Mouse (Mus musculus): ENCODE results near the gene Ptprm.

The Ptprm gene

GRCm38 (mm10) chr17:67136421-67136820 is 217.8 kb downstream of the Ptprm start:
- no peak for DNase-seq (ENCODE audit: low read depth)

- no peak for DNase-seq (ENCODE audit: low read depth)
Observed at GRCm38 (mm10) chr17:67134235-67134634, 220.0 kb downstream of the Ptprm start.

DNA sequence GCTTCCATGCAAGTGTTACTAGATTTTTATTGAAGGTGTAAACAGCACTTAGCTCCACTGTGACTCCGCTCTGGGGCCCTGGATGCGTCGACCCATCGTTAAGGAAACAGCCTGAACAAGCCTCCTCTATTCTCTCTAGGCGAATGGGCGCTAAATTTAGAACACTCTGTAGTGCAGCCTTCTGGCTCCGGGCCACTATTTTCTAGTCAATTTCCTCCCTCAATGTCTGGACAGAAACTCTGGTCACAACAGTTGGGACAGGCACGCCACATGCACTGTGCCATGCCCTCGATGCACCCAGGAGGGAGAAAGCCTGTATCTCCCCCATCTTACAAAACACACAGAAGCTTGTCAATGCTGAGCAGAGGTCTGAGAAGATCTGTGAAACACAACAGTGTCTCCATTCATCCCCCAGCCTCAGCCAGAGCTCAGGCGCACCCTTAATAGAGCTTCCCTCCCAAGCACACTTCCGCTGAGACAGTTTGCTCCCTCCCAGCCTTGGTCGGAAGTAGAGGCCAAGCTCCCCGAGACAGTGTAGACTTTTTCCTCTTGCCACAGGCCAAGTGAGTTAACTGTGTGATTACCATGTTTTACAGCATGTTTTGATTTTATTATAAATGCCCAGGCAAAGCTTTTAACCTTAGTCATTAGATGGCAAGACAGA is 220.7 kb downstream of the Ptprm start:
- no peak for DNase-seq (ENCODE audit: low read depth)

GRCm38 (mm10) chr17:67133026-67133425 is 221.2 kb downstream of the Ptprm start:
- DNase-seq (ENCODE audit: low read depth) = no peak

DNA sequence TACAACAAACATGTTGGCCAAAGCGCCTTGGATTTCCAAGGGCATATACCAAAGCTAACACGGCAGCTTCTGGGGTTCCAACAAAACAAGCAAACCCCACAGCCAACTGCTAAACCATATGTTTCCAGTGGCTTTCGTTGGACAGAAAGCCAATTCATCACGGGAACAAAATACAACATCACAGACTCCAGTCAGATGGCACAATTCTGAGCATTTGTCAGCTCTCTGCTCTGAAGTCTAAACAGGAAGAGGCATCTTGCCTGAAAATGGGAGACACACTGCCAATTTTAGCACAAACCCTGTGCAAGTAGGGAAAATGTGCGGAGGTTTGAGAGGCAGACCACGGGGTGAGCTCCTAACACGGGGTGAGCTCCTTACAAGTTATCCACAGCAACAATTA is 226.7 kb downstream of the Ptprm start:
- no peak for DNase-seq (ENCODE audit: low read depth)

GRCm38 (mm10) chr17:67125596-67125995 is 228.7 kb downstream of the Ptprm start:
- no peak for DNase-seq (ENCODE audit: low read depth)

GRCm38 (mm10) chr17:67124294-67124693 is 230.0 kb downstream of the Ptprm start:
- no peak for DNase-seq (ENCODE audit: low read depth)

DNA sequence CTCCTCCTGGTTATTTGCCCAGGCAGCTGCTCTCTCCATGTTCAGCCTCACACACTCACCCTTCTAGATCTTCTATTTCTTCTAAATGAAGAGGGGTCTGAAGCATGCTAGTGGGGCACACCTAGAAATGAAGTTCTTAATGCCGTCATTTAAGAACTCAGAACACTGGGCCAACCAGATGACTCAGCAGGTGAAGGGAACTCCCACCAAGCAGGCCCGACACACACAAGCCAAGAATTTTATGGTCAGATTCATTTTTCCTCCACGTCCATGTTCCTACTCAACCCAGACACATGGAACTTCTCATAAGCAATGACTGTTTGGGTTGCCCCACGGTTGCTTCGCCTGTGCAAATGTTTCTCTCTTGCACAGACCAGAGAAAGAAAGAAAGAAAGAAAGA is 230.5 kb downstream of the Ptprm start:
- DNase-seq (ENCODE audit: low read depth) = no peak

GRCm38 (mm10) chr17:67120863-67121262 is 233.4 kb downstream of the Ptprm start:
- no peak for DNase-seq (ENCODE audit: low read depth)

DNA sequence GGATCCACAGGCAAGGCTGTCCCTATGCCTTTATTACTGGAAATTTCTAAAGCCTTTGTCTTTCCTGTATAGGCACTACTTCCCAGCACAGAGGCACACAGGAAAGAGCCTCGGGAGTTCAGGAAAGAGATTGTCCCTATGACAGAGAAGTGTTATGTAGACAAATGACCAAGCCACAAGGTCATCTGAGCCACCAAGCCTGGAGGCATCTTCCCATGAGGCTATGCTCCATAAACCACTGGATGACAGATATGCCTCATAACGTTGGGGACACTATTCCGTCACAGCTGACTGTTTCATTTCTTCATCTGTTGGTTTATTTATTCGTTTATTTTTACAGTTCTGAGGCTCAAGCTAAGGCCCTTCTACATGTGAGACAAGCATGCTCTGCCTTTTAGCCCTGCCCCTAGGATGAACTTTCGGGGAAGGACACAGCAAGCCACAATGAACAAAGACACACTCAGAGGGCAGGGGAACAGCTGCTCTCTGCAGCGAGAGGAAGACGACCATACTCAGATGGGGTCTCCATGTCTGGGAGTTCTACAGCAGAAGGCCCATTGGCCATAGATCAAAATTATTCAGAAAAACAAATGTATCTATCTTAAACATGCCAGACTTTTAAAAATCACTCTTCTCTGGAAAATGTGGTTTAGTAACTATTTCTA is 235.4 kb downstream of the Ptprm start:
- DNase-seq (ENCODE audit: low read depth) = no peak

DNA sequence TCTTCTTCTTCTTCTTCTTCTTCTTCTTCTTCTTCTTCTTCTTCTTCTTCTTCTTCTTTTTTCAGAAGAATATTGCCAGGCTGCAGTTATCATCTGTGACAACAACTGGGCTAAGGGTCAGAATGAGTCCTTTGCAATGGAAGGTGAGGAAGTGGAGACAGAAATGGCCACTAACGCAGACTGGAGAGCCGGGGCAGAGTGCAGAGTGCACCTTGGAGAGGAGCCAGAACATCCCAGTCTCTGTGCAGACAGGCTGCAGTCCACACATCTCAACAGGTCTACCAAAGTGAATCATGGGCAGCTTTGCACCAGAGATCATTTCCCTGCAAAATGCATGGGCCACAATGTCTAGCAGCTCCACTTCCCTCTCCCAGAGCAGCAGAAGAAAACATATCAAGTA is 239.4 kb downstream of the Ptprm start:
- DNase-seq (ENCODE audit: low read depth) = no peak

- DNase-seq (ENCODE audit: low read depth) = no peak
Observed at GRCm38 (mm10) chr17:67112679-67113078, 241.6 kb downstream of the Ptprm start.

DNA sequence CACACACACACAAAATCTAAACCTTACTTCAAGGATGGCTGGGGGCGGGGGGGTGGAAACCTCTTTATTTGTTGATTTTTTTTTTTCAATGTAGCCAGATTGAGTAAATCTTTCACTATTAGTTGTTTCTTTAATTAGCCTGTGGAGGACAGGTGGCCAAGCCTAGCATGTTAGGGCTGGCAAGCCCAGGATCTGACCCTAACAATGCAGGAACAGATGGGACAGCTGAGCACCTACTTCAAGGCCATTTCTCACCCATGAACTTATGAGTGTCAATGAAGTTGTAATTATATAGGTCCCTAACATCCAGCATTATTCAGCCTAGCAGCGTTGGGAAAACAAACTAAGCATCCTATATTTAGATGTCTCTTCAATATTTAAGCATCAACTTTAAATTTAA is 248.1 kb downstream of the Ptprm start:
- no peak for DNase-seq (ENCODE audit: low read depth)

DNA sequence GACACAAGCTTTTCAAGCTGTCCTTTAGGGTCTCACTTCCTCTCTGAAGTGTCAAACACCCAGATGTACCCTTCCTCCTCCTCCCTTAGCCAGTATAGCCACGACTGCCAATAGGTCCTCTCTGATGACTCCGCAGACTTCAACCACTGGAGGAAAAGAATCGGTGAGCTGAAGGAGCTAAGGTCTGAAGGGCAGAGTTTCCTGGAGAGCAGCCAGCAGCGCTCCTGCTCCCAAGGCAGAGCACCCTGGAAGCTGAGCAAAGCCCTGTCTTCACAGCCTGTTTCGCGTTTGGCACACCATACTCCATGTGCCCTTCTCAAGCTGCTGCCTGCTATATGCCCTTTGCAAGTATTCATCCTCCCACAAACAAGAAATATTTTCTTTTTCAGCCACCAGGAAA is 252.2 kb downstream of the Ptprm start:
- no peak for DNase-seq (ENCODE audit: low read depth)

- DNase-seq (ENCODE audit: low read depth) = no peak
Observed at GRCm38 (mm10) chr17:67090997-67091396, 263.3 kb downstream of the Ptprm start.

DNA sequence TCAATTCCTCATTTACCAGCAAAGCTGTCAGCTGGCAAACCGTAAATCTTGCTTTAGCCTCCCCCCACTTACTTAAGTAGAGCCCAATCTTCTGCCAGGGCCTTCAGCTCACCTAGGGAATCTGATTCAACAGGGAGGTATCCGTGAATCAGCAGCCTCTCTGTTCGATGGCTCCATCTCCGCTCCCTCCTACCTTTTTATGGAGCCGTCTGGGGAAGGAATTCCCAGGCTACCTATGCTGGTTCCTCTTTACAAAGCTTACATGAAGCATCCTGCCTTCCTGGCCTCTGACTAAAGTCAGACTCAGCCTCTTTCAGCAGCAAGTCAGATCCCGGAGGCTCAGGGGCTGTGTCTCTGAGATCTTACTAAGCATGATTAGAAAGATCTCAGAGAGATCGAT is 264.1 kb downstream of the Ptprm start:
- no peak for DNase-seq (ENCODE audit: low read depth)

DNA sequence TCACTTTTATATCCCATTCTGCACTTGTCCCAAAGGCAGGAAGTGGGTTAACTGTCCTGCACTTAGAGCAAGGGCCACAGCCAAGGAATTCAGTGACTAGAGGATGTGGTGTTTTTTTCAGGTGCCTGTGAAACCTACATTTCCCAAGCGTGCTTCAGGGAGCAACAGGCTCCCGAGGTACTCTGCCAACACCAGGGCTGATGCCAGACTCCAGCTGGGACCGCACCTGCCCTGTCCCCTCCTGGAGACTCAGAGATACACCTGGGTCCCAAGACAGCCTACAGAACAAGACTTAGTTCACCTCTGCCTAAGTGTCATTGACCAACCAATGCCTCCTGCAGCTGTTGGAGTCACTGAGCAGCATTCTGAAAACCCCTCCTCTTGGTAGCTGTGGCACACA is 264.6 kb downstream of the Ptprm start:
- no peak for DNase-seq (ENCODE audit: low read depth)

- no peak for DNase-seq (ENCODE audit: low read depth)
Observed at GRCm38 (mm10) chr17:67087585-67087984, 266.7 kb downstream of the Ptprm start.

DNA sequence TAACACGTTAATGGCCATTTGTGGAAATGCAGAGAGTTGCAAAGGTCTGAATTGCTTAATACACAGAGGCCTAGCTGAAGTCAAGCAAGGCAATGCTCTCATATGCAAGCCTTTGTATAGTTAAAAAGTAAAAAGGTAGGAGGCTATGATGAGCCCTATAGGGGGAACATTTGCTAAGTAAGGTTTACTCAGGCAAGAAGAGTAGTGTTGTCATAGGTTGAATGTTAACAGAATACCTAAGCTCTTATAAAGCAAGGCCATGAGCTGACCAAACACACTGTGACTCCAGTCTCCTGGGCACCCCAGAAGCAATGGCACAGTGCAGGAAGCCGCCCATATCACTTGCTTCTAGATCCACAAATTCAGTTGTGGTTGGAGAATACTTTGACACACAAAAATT is 267.4 kb downstream of the Ptprm start:
- DNase-seq (ENCODE audit: low read depth) = no peak

DNA sequence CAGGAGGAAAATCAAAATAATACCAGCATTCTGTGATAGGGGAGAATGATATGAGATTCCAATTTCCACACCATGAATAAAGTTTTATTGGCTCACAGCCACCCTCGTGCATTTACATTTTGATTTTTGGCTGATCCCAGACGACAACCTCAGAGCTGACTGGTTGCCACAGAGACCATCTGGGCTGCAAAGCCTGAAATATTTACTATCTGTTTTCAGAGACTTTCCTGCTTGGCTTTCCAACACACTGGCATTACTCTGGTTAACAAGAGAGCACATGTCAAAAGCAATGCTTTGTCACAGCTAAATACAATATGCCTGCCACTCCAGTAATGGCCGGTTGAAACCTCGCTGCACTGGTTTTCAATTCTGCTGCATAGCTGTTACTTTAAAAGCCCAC is 269.8 kb downstream of the Ptprm start:
- DNase-seq (ENCODE audit: low read depth) = no peak

- no peak for DNase-seq (ENCODE audit: low read depth)
Observed at GRCm38 (mm10) chr17:67084093-67084492, 270.2 kb downstream of the Ptprm start.

DNA sequence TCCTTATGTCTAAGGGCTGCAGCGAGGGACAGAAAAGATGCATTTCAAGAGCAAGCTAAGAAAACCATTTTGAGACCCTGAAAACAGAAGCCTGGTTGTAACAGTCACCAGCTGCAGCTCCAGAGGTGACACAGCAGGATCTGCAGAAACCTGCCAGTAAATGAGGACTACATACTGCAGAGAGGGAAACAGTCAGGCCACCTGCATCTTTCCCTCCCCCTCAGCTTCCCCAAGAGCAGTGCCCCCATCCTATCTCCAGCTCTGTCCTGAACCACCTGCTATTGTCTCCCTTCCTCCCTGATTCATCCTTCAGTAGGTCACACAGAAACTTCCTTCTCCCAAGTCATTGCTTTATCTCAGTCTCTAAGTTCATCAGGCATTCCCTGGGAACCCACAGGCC is 274.7 kb downstream of the Ptprm start:
- DNase-seq (ENCODE audit: low read depth) = no peak

DNA sequence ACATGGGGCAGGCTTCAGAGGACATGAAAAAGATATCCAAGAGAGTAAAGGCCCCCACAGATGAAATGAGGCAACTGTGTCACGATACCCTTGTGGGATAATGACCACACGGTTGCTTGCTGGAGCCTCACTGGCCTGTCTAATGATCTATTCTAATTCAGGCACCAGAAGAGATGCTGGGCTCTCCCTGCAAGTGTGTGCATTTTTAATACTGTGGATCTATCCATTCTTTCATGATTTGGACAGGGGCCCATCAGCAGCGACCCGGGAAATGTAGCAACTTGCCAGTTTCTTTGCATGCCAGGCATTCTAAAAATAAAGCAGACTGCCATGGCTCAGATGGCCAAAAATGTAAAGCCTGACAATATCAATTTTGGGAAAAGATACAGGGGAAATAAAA is 280.7 kb downstream of the Ptprm start:
- no peak for DNase-seq (ENCODE audit: low read depth)

GRCm38 (mm10) chr17:67073139-67073538 is 281.1 kb downstream of the Ptprm start:
- DNase-seq (ENCODE audit: low read depth) = no peak
